ENCODE assay signal across 8 mouse cellular contexts in genomic region chr11:120293714-120294113, GRCm38 (mm10). TPM values are rescaled to one million over a fixed set of nuclear protein-coding genes. Genes with fewer than 3 reads are reported as not detected.
DNase-seq lines count a peak whose midpoint lies in the region; ATAC-seq lines count a peak whose summit lies in the region.

No protein-coding gene starts in this region.

- no peak overlapping the region for H3K9ac ChIP-seq in lung, embryonic 16.5 days (ENCODE audit: low read length)
- H3K9ac ChIP-seq in midbrain, embryonic 16.5 days (ENCODE audit: low read depth, low read length), result 0 out of 2 replicates have a peak overlapping the region, but pooled peaks have one; percentile 7

- no peak overlapping the region for H3K4me2 ChIP-seq in lung, embryonic 16.5 days (ENCODE audit: low read depth, low read length)
- no peak overlapping the region for H3K4me2 ChIP-seq in midbrain, embryonic 16.5 days (ENCODE audit: low read length)

- WGBS in lung, embryonic 16.5 days, result 64% methylated on average over 1 of the region's 1 CpGs
- WGBS in midbrain, embryonic 16.5 days, result 81% methylated on average over 1 of the region's 1 CpGs

- H3K27me3 ChIP-seq in lung, embryonic 16.5 days (ENCODE audit: control insufficient read depth, insufficient read depth, low read depth, low read length), result no peaks in the 10 kb centered on the region; the same call in 1 of the 2 replicates
- H3K27me3 ChIP-seq in midbrain, embryonic 16.5 days (ENCODE audit: control insufficient read depth, insufficient read depth, low read depth, low read length), result no peaks in the 10 kb centered on the region

- DNase-seq in lung, postnatal 4 days, result no peak
- peak; percentile 57 for DNase-seq in embryo, embryonic 10 days (ENCODE audit: low spot score)
- no peak for DNase-seq in frontal cortex, postnatal 36 days (ENCODE audit: low spot score in 2 of 2)
- DNase-seq in left cerebral cortex, adult 18-20 months (ENCODE audit: low spot score in 2 of 2), result no peak
- no peak for DNase-seq in urinary bladder, adult 2 months (ENCODE audit: low spot score)

- H3K4me3 ChIP-seq in lung, embryonic 16.5 days (ENCODE audit: low read length), result no peak overlapping the region
- H3K4me3 ChIP-seq in midbrain, embryonic 16.5 days (ENCODE audit: low read depth, low read length), result no peak overlapping the region

- peaks cover 13% of the 10 kb centered on the region for H3K4me1 ChIP-seq in lung, embryonic 16.5 days (replicated peaks; ENCODE audit: control insufficient read depth, insufficient read depth, low read length)
- H3K4me1 ChIP-seq in midbrain, embryonic 16.5 days (ENCODE audit: control insufficient read depth, insufficient read depth, low read length), result peaks cover 4% of the 10 kb centered on the region; the same call in 1 of the 2 replicates

- H3K9me3 ChIP-seq in lung, embryonic 16.5 days (ENCODE audit: control insufficient read depth, low read length), result no peaks in the 10 kb centered on the region
- H3K9me3 ChIP-seq in midbrain, embryonic 16.5 days (replicated peaks; ENCODE audit: control insufficient read depth, low read length, poor library complexity, severe bottlenecking), result no peaks in the 10 kb centered on the region

- ATAC-seq in lung, embryonic 16.5 days (ENCODE audit: low read depth), result peak; percentile 39; the same call in 1 of the 2 replicates
- peak; percentile 68 for ATAC-seq in granulocyte monocyte progenitor cell, adult 5-6 weeks (replicated peaks; ENCODE audit: poor library complexity, severe bottlenecking)
- ATAC-seq in midbrain, embryonic 16.5 days, result no peak

- no peak overlapping the region; the same call in 1 of the 2 replicates for H3K27ac ChIP-seq in lung, embryonic 16.5 days (ENCODE audit: low read length)
- no peak overlapping the region for H3K27ac ChIP-seq in midbrain, embryonic 16.5 days (ENCODE audit: low read length)

- H3K36me3 ChIP-seq in lung, embryonic 16.5 days (ENCODE audit: control insufficient read depth, insufficient read depth, low read length), result peaks cover 10% of the 10 kb centered on the region
- peaks cover 10% of the 10 kb centered on the region; the same call in 1 of the 2 replicates for H3K36me3 ChIP-seq in midbrain, embryonic 16.5 days (ENCODE audit: control insufficient read depth, insufficient read depth, low read length)

RNA-seq across cellular contexts. Expression of gene Actg1, which starts 54.6 kb away (rescaled TPM):
- 2,589 and 2,717 TPM in 2 replicates for polyA plus RNA-seq in lung, embryonic 16.5 days (2015; fragmentation: Nextera tagmentation; extraction: Ambion mirVana)
- 1,412 and 1,653 TPM in 2 replicates for total RNA-seq in granulocyte monocyte progenitor cell, adult 5-6 weeks (2014; fragmentation: Nextera tagmentation)
- total RNA-seq in granulocyte monocyte progenitor cell, adult 5-6 weeks (2017), result 733 and 780 TPM in 2 replicates
- polyA plus RNA-seq in midbrain, embryonic 16.5 days (2015; fragmentation: Nextera tagmentation; extraction: Ambion mirVana), result 4,277 and 4,299 TPM in 2 replicates
- 1,000 to 10,000 TPM; 1,195 to 1,258 TPM for total RNA-seq in left cerebral cortex, adult 18-20 months (2021)
- 1,024 and 1,454 TPM in 2 replicates for polyA plus RNA-seq in urinary bladder, adult 2 months (2012; rRNA removed)
